Mouse (Mus musculus) MEL (cell line): ENCODE data around the gene Gm21915.

Source experiments
- CHD2 ChIP-seq: IDR thresholded peaks from 2 replicates; pipeline ENCODE4 v1.6.1; 2011; ENCODE audit warnings: low read length, improper control_type of control experiment
- CTCF ChIP-seq, 3 experiments: IDR thresholded peaks in 2 of 3; conservative IDR thresholded peaks in 1 of 3; 2 replicates each; pipeline ENCODE4 v1.5.1; 2011 to 2012; ENCODE audit warnings: low read length in 3 of 3, low read depth in 2 of 3, mild to moderate bottlenecking in 2 of 3, improper control_type of control experiment in 1 of 3, inconsistent platforms in 1 of 3, mixed read lengths in 1 of 3, moderate library complexity in 1 of 3; ENCODE audit not compliant: control insufficient read depth in 1 of 3, insufficient read depth in 1 of 3, poor library complexity in 1 of 3, severe bottlenecking in 1 of 3
- EP300 ChIP-seq, 2 experiments: IDR thresholded peaks; 2 replicates each; pipeline ENCODE4 v1.6.1; 2011; ENCODE audit warnings: improper control_type of control experiment in 2 of 2, low read length in 2 of 2, low read depth in 1 of 2, mild to moderate bottlenecking in 1 of 2
- GATA1 ChIP-seq: IDR thresholded peaks from 2 replicates; pipeline ENCODE4 v1.6.1; 2011; ENCODE audit warnings: low read depth, low read length, improper control_type of control experiment
- KAT2A ChIP-seq: conservative IDR thresholded peaks from 2 replicates; pipeline ENCODE4 v1.6.1; 2012; ENCODE audit warnings: low read depth, low read length, improper control_type of control experiment, inconsistent platforms
- POLR2AphosphoS5 ChIP-seq: IDR thresholded peaks from 2 replicates; pipeline ENCODE4 v1.6.1; 2012; ENCODE audit warnings: low read depth, borderline replicate concordance, mild to moderate bottlenecking, inconsistent platforms, low read length, moderate library complexity, mixed read lengths
- RCOR1 ChIP-seq: IDR thresholded peaks from 2 replicates; pipeline ENCODE4 v1.6.1; 2012; ENCODE audit warnings: low read depth, mild to moderate bottlenecking, inconsistent platforms, low read length, improper control_type of control experiment
- SIN3A ChIP-seq: IDR thresholded peaks from 2 replicates; pipeline ENCODE4 v1.6.1; 2012; ENCODE audit warnings: low read length, improper control_type of control experiment, inconsistent platforms
- TBP ChIP-seq: IDR thresholded peaks from 2 replicates; pipeline ENCODE4 v1.8.0; 2011; ENCODE audit warnings: low read depth, low read length, improper control_type of control experiment
- USF2 ChIP-seq, 2 experiments: IDR thresholded peaks; 2 replicates each; pipeline ENCODE4 v1.6.1; 2011 to 2012; ENCODE audit warnings: improper control_type of control experiment in 2 of 2, low read length in 2 of 2, borderline replicate concordance in 1 of 2, inconsistent platforms in 1 of 2, low read depth in 1 of 2, mild to moderate bottlenecking in 1 of 2; ENCODE audit not compliant: insufficient read depth in 1 of 2

- TF ChIP-seq RCOR1 (no peak), USF2 (IDR thresholded peaks at IDR 0.05; ENCODE audit: borderline replicate concordance in 1 of 2, insufficient read depth in 1 of 2, low read depth in 1 of 2, low read length in 2 of 2) (no peak), EP300 (IDR thresholded peaks at IDR 0.05; ENCODE audit: low read depth in 1 of 2, low read length in 2 of 2) (no peak), CTCF (IDR thresholded peaks at IDR 0.05 in 2 of 3, conservative IDR thresholded peaks at IDR 0.05 in 1 of 3; ENCODE audit: control insufficient read depth in 1 of 3, insufficient read depth in 1 of 3, low read depth in 2 of 3, low read length in 3 of 3, poor library complexity in 1 of 3, severe bottlenecking in 1 of 3) (0 out of 6 replicates have a peak, but pooled peaks of 1 of the 3 experiments have one; percentile 3), CHD2 (no peak), KAT2A (no peak), SIN3A (no peak), POLR2AphosphoS5 (no peak), GATA1 (no peak), TBP (no peak)
Measured at GRCm38 (mm10) chr9:40628130-40629069, 42.0 kb upstream of the Gm21915 start.
